Mouse (Mus musculus) kidney, postnatal 0 days (tissue): Measurements from ENCODE around the gene Shisa3. TPM values are rescaled to one million over a fixed set of nuclear protein-coding genes. Genes with fewer than 3 reads are reported as not detected.

ENCODE experiments used
- ATAC-seq: fragments of 200-750 bp; cut with Nextera tagmentation; replicated peaks from 2 replicates; pipeline ENCODE4 v1.8.0; 2017; ENCODE audit warnings: low read depth, moderate number of reproducible peaks, moderate TSS enrichment, moderate library complexity; ENCODE audit not compliant: low FRiP score
- DNase-seq: peaks from one replicate; pipeline ENCODE4 v3.0.0-alpha.2; 2016; ENCODE audit warnings: low spot score
- H3K27ac ChIP-seq: fragments of 300-500 bp; sonication (generic); 2 replicates; pipeline ENCODE4 v1.5.1; 2014; ENCODE audit warnings: mild to moderate bottlenecking
- H3K27me3 ChIP-seq: fragments of 300-500 bp; sonication (generic); 2 replicates; pipeline ENCODE4 v1.6.1; 2014; ENCODE audit warnings: low read length, mixed read lengths; ENCODE audit not compliant: insufficient read depth
- H3K36me3 ChIP-seq: fragments of 300-500 bp; sonication (generic); 2 replicates; pipeline ENCODE4 v1.6.1; 2014; ENCODE audit warnings: low read length, mixed read lengths; ENCODE audit not compliant: insufficient read depth
- H3K4me1 ChIP-seq: fragments of 300-500 bp; sonication (generic); replicated peaks from 2 replicates; pipeline ENCODE4 v1.6.1; 2014; ENCODE audit warnings: antibody characterized with exemption, low read length, mixed read lengths; ENCODE audit not compliant: insufficient read depth
- H3K4me2 ChIP-seq: fragments of 300-500 bp; sonication (generic); 2 replicates; pipeline ENCODE4 v1.6.1; 2014; ENCODE audit warnings: mild to moderate bottlenecking, low read length, moderate library complexity, mixed read lengths
- H3K4me3 ChIP-seq: fragments of 300-500 bp; sonication (generic); replicated peaks from 2 replicates; pipeline ENCODE4 v1.5.1; 2014; ENCODE audit warnings: low read depth, low read length
- H3K9ac ChIP-seq: fragments of 300-500 bp; sonication (generic); 2 replicates; pipeline ENCODE4 v1.6.1; 2014; ENCODE audit warnings: low read depth, low read length
- H3K9me3 ChIP-seq: fragments of 300-500 bp; sonication (generic); replicated peaks from 2 replicates; pipeline ENCODE4 v1.6.1; 2016; ENCODE audit warnings: low read length, inconsistent platforms, mixed read lengths
- CTCF ChIP-seq: IDR thresholded peaks from 2 replicates; pipeline ENCODE4 v1.5.1; 2016; ENCODE audit warnings: antibody characterized with exemption, low read depth, mild to moderate bottlenecking, moderate library complexity
- WGBS: fragments of 180-500 bp; shearing (Covaris S2); extraction: QIAGEN DNeasy Blood & Tissue Kit; methylation state at CpG from one replicate; pipeline ENCODE4 v1.1.7; 2014; 5-methylcytosine and 5-hydroxymethylcytosine counted together
- polyA plus RNA-seq: library from polyadenylated mRNA; unstranded; fragments of >200 nt; fragmentation: Nextera tagmentation; extraction: Ambion mirVana; gene quantifications from 2 replicates; pipeline ENCODE4 v1.2.1, GENCODE M21; 2015

The Shisa3 gene
- polyA plus RNA-seq: 43.5 and 44.3 TPM in 2 replicates

- Histone ChIP-seq H3K36me3 (no peaks in the 10 kb centered on the region), H3K9ac (peak within 1 kb of the TSS; percentile 63), H3K4me2 (peak within 1 kb of the TSS; percentile 91), H3K9me3 (no peaks in the 10 kb centered on the region), H3K27me3 (0 out of 2 replicates have a peak, but pooled peaks cover 4% of the 10 kb centered on the region), H3K4me3 (peak within 1 kb of the TSS; percentile 61), H3K27ac (peak within 1 kb of the TSS; percentile 85), H3K4me1 (0 out of 2 replicates have a peak, but pooled peaks cover 6% of the 10 kb centered on the region)
- DNase-seq (peak; percentile 87), ATAC-seq (peak; percentile 80)
- WGBS: under 1% methylated on average over 85 of the region's 86 CpGs
- TF ChIP-seq CTCF: no peak
These were observed at the start of gene Shisa3 for GRCm38 (mm10) chr5:67607804-67608673. TSS of gene Shisa3 (plus strand) at chr5:67607882.

- H3K4me2 ChIP-seq: no peak overlapping the region
- no peak overlapping the region for H3K9ac ChIP-seq
- TF ChIP-seq CTCF: no peak
- H3K27me3 ChIP-seq: no peaks in the 10 kb centered on the region
- H3K9me3 ChIP-seq: no peaks in the 10 kb centered on the region
- no peak overlapping the region for H3K4me3 ChIP-seq
- H3K36me3 ChIP-seq: no peaks in the 10 kb centered on the region
- 34% methylated on average over 4 of the region's 4 CpGs for WGBS
- no peak overlapping the region for H3K27ac ChIP-seq
- no peaks in the 10 kb centered on the region for H3K4me1 ChIP-seq
- ATAC-seq: peak; percentile 21; the same call in 1 of the 2 replicates
- peak; percentile 55 for DNase-seq
These were observed 49.0 kb upstream of the Shisa3 start for GRCm38 (mm10) chr5:67558644-67559043.

GRCm38 (mm10) chr5:67559063-67559462 lies 48.6 kb upstream of the Shisa3 start:
- Histone ChIP-seq H3K4me1 (no peaks in the 10 kb centered on the region), H3K27ac (no peak overlapping the region), H3K27me3 (no peaks in the 10 kb centered on the region), H3K36me3 (no peaks in the 10 kb centered on the region), H3K4me2 (no peak overlapping the region), H3K4me3 (no peak overlapping the region), H3K9me3 (no peaks in the 10 kb centered on the region), H3K9ac (no peak overlapping the region)
- ATAC-seq: no peak; the same call in 1 of the 2 replicates
- TF ChIP-seq CTCF: no peak
- WGBS: 66% methylated on average over 3 of the region's 3 CpGs
- no peak for DNase-seq

GRCm38 (mm10) chr5:67572552-67573155 lies 35.0 kb upstream of the Shisa3 start:
- no peak; the same call in 1 of the 2 replicates for ATAC-seq
- no peak overlapping the region for H3K4me3 ChIP-seq
- no peaks in the 10 kb centered on the region for H3K36me3 ChIP-seq
- 29% methylated on average over 6 of the region's 6 CpGs for WGBS
- no peaks in the 10 kb centered on the region; the same call in 1 of the 2 replicates for H3K27me3 ChIP-seq
- DNase-seq: peak; percentile 87
- no peaks in the 10 kb centered on the region for H3K4me1 ChIP-seq
- no peaks in the 10 kb centered on the region for H3K9me3 ChIP-seq
- H3K9ac ChIP-seq: no peak overlapping the region
- no peak overlapping the region for H3K27ac ChIP-seq
- no peak for TF ChIP-seq CTCF
- H3K4me2 ChIP-seq: no peak overlapping the region

- no peak overlapping the region for H3K4me3 ChIP-seq
- TF ChIP-seq CTCF: no peak
- 62% methylated on average over 9 of the region's 9 CpGs for whole genome bisulfite sequencing
- H3K27ac ChIP-seq: peak overlapping the region; percentile 42; the same call in 1 of the 2 replicates
- H3K9ac ChIP-seq: no peak overlapping the region
- no peaks in the 10 kb centered on the region for H3K36me3 ChIP-seq
- H3K4me1 ChIP-seq: no peaks in the 10 kb centered on the region
- H3K9me3 ChIP-seq: no peaks in the 10 kb centered on the region
- no peak overlapping the region for H3K4me2 ChIP-seq
- ATAC-seq (no peak), DNase-seq (peak; percentile 43)
- no peaks in the 10 kb centered on the region; the same call in 1 of the 2 replicates for H3K27me3 ChIP-seq
These were observed 33.6 kb upstream of the Shisa3 start for GRCm38 (mm10) chr5:67574039-67574438.

- no peak for DNase-seq
- Histone ChIP-seq H3K27ac (no peak overlapping the region), H3K9ac (no peak overlapping the region), H3K4me3 (no peak overlapping the region), H3K9me3 (no peaks in the 10 kb centered on the region), H3K4me1 (no peaks in the 10 kb centered on the region), H3K27me3 (no peaks in the 10 kb centered on the region; the same call in 1 of the 2 replicates), H3K4me2 (no peak overlapping the region), H3K36me3 (no peaks in the 10 kb centered on the region)
- 69% methylated on average over 2 of the region's 2 CpGs for WGBS
- ATAC-seq: no peak
- no peak for TF ChIP-seq CTCF
These were observed 32.0 kb upstream of the Shisa3 start for GRCm38 (mm10) chr5:67575705-67576104.
